Mouse (Mus musculus): Measurements from ENCODE around the gene Mis18a.

The Mis18a gene

GRCm38 (mm10) chr16:90727233-90728115, at the start of gene Mis18a:
Gene Mis18a (minus strand): TSS chr16:90727404.
- DNase-seq (ENCODE audit: low read depth, low spot score), result peak; percentile 97

- no peak for DNase-seq (ENCODE audit: low read depth, low spot score)
Measured at GRCm38 (mm10) chr16:90775946-90776520, 48.8 kb upstream of the Mis18a start.

GRCm38 (mm10) chr16:90774646-90775045, 47.4 kb upstream of the Mis18a start:
- no peak for DNase-seq (ENCODE audit: low read depth, low spot score)

GRCm38 (mm10) chr16:90774216-90774615, 47.0 kb upstream of the Mis18a start:
- DNase-seq (ENCODE audit: low read depth, low spot score), result no peak

GRCm38 (mm10) chr16:90766919-90767454, 39.8 kb upstream of the Mis18a start:
- no peak for DNase-seq (ENCODE audit: low read depth, low spot score)

GRCm38 (mm10) chr16:90765195-90765877, 38.1 kb upstream of the Mis18a start:
- DNase-seq (ENCODE audit: low read depth, low spot score), result peak; percentile 48

- DNase-seq (ENCODE audit: low read depth, low spot score), result no peak
Measured at GRCm38 (mm10) chr16:90760515-90760914, 33.3 kb upstream of the Mis18a start.

- DNase-seq (ENCODE audit: low read depth, low spot score), result no peak
Measured at GRCm38 (mm10) chr16:90759335-90759734, 32.1 kb upstream of the Mis18a start.

- no peak for DNase-seq (ENCODE audit: low read depth, low spot score)
Measured at GRCm38 (mm10) chr16:90753386-90753941, 26.3 kb upstream of the Mis18a start.

- DNase-seq (ENCODE audit: low read depth, low spot score), result no peak
Measured at GRCm38 (mm10) chr16:90748169-90748568, 21.0 kb upstream of the Mis18a start.

- no peak for DNase-seq (ENCODE audit: low read depth, low spot score)
Measured at GRCm38 (mm10) chr16:90747143-90747542, 19.9 kb upstream of the Mis18a start.

GRCm38 (mm10) chr16:90738092-90738956, 11.1 kb upstream of the Mis18a start, which contains the start of gene Mrap:
Gene Mrap (plus strand): TSS chr16:90738207.
- DNase-seq (ENCODE audit: low read depth, low spot score), result no peak

- DNase-seq (ENCODE audit: low read depth, low spot score), result no peak
Measured at GRCm38 (mm10) chr16:90736672-90737270, 9.6 kb upstream of the Mis18a start.

GRCm38 (mm10) chr16:90735611-90736010, 8.4 kb upstream of the Mis18a start:
- peak; percentile 32 for DNase-seq (ENCODE audit: low read depth, low spot score)

- peak; percentile 21 for DNase-seq (ENCODE audit: low read depth, low spot score)
Measured at GRCm38 (mm10) chr16:90726600-90727227, 490 bp downstream of the Mis18a start.

GRCm38 (mm10) chr16:90724051-90724450, 3.2 kb downstream of the Mis18a start:
- no peak for DNase-seq (ENCODE audit: low read depth, low spot score)

- no peak for DNase-seq (ENCODE audit: low read depth, low spot score)
Measured at GRCm38 (mm10) chr16:90710313-90710712, 16.9 kb downstream of the Mis18a start.

GRCm38 (mm10) chr16:90709711-90710289, 17.4 kb downstream of the Mis18a start:
- DNase-seq (ENCODE audit: low read depth, low spot score), result peak; percentile 47

GRCm38 (mm10) chr16:90706279-90706678, 20.9 kb downstream of the Mis18a start:
- DNase-seq (ENCODE audit: low read depth, low spot score), result no peak
